Mouse (Mus musculus) CD4-positive, CD25-positive, alpha-beta regulatory T cell, adult 2 months (primary cell): ENCODE data around the gene Tas1r1.

ENCODE experiments used
- DNase-seq: peaks from one replicate; pipeline ENCODE4 v3.0.0-alpha.2; 2012; ENCODE audit warnings: low read depth, low spot score

The Tas1r1 gene

GRCm38 (mm10) chr4:152038225-152038984 is at the start of gene Tas1r1:
Gene Tas1r1, minus strand, starts transcription at chr4:152038568.
- peak; percentile 51 for DNase-seq

GRCm38 (mm10) chr4:152088133-152088532 is 49.8 kb upstream of the Tas1r1 start:
- DNase-seq = no peak

GRCm38 (mm10) chr4:152087211-152088081 is 49.1 kb upstream of the Tas1r1 start:
- no peak for DNase-seq

DNA sequence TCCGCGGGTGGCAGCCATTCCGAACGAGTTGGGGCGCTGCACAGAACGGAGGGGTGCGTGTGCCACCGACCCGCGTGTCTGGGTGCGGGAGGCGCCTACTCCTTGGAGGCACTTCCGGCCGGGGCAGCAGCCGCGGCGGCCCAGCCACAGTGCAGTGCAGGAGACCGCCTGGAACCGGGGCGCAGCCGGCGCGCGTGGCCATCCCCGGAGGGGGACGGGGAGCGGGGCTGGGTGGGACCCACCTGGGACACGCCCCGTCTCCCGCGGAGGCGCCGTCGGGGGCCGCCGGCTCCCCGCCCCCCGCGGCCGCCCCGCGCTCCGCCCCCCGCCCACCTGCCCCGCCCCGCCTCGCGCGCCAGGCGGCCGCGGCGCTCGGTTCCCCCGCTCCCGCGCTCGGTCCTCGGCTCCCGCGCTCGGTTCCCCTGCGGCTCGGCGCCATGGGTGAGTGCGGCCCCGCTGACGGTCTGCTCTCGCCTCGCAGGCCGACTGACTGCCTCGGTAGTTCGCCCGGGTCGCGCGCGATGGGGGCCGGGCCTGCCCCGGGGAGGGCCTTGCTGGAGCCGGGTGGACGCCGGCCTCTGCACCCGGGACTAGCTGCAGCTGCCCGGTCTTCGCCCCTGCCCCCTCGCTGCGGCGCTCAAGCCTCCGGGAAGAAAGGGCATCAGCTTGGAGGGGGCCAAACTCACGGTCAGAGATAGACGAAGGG is 48.3 kb upstream of the Tas1r1 start:
- peak; percentile 78 for DNase-seq

DNA sequence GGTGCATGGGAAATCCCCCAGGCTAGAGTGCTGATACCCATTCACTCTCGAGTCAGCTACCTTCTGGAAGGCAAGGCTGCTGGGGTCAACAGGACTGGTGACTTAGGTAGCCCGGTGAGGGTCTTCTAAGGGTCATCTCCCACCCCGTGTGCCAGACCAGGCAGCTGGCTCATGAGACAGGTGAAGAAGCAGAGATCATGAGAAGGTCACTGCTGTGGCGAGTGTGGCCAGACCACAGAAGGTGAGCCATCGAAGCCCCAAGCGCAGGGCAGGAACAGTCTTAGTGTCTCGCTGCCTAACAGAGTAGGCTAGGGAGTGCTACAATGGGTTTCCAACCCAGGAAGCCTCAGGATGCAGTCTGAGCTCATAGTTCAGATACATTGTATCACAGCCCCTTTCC is 46.2 kb upstream of the Tas1r1 start:
- no peak for DNase-seq

- no peak for DNase-seq
Observed at GRCm38 (mm10) chr4:152083611-152084220, 45.3 kb upstream of the Tas1r1 start.

DNA sequence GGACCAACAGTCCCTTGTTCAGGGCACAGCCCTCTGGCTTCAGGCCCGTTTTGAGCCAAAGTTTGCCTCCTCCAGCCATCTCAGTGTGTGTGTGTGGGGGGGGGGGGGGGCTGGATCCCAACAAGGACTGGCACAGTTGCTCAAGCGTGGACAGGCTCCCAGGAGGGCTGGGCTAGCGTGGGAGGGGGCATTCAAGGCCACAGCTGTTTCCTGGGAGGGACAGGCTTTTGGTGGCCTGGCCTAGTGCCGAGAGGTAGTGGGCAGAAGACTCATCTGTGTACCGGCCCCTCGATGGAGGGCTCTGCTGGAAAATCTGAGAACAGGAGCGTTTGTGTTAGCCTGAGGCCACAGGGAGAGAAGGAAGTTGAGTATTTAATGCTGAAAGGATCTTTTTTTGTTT is 41.6 kb upstream of the Tas1r1 start:
- no peak for DNase-seq

DNA sequence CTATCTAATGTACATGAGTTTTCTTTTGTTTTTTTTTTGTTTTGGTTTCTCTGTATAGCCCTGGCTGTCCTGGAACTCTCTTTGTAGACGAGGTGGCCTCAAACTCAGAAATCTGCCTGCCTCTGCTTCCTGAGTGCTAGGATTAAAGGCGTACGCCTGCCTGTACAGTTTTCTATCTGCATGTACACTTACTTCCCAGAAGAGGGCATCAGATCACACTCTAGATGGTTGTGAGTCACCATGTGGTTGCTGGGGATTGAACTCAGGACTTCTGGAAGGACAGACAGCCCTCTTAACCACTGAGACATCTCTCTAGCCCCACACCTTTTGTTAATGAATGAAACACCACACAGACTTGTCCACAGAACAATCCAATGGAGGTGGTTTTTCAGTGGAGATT is 40.9 kb upstream of the Tas1r1 start:
- DNase-seq = no peak

GRCm38 (mm10) chr4:152078105-152078530 is 39.8 kb upstream of the Tas1r1 start:
- no peak for DNase-seq

- DNase-seq = no peak
Observed at GRCm38 (mm10) chr4:152077191-152077590, 38.8 kb upstream of the Tas1r1 start.

- no peak for DNase-seq
Observed at GRCm38 (mm10) chr4:152074548-152074947, 36.2 kb upstream of the Tas1r1 start.

DNA sequence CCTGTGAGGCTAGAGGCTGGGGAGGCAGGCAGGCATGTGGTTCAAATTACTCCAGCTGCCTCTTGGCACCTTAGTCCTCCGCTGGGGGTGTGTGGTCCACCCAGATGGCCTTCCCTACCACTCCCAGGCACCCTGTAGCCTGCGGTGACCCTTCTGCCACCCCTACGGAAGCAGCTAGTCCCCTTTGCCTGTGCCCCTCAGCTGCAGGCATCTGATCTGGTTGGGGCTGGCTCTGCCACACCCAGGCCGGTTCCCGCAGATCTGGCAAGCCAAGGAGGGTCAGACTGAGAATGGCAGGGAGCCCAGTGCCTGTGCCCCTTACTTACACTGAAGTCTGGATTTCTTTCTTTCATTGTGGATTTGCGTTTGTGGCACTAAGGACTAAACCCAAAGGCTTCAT is 35.3 kb upstream of the Tas1r1 start:
- no peak for DNase-seq

GRCm38 (mm10) chr4:152072655-152073054 is 34.3 kb upstream of the Tas1r1 start:
- DNase-seq = no peak

GRCm38 (mm10) chr4:152072121-152072601 is 33.8 kb upstream of the Tas1r1 start, which contains the start of gene Plekhg5:
Gene Plekhg5, plus strand, starts transcription at chr4:152072498.
- DNase-seq = no peak

- no peak for DNase-seq
Observed at GRCm38 (mm10) chr4:152070494-152071396, 32.4 kb upstream of the Tas1r1 start.

DNA sequence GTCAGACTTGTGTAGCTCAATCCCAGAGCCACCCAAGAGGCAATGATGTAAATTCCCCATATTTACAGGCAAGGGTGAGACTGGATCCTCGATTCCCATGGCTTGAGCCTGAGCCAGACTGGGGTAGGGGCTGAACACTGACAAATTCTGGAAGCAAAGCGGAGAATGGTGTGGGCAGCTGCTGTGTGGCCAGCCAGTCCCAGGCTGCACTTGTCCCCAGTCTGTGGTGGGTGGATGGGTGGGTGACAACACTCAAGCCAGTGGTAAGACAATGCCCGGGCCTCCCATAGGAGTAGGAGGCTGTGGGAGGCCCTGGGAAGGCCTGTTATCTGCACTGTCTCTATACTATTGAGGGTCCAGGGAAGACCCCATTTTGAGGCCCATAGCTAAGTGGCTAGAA is 30.9 kb upstream of the Tas1r1 start:
- DNase-seq = no peak

DNA sequence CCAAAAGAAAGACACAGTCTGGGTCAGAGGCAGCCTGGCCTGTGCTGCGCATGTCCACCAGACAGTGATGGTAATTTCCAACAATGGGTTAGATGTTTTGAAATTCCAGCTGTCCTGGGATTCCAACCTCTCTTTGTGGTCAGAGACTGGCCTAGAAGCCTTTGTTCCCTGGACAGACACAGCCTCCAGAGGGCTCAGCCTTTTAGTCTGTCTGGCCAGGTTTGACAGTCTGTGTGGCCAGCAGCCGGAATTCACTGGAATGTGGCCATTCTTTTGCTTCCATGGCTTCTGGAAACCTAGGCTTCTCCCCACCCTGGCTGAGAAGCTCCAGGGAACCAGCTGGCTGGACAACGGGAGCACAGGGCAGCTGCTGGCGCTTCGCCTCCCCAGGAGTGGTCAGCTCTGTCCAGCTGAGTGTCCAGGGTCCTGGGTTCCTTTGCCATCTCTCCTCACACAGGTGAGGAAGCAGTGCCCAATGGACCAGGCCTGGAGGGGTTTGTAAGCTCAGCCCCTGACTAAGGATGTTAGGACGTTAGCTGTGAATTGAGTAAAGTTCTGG is 29.9 kb upstream of the Tas1r1 start:
- DNase-seq = no peak

- no peak for DNase-seq
Observed at GRCm38 (mm10) chr4:152067280-152067679, 28.9 kb upstream of the Tas1r1 start.

GRCm38 (mm10) chr4:152062390-152063110 is 24.2 kb upstream of the Tas1r1 start:
- no peak for DNase-seq
